Mouse (Mus musculus) spleen, postnatal 4 days (tissue): ENCODE measurements around the gene Noct.
"Not testable (repeated sequence)": the region's sequence is repeated elsewhere in the genome, so short reads cannot be mapped to it uniquely, and the experiment has no call there.

Experiments used
- DNase-seq, 2 experiments: peaks; one replicate each; pipeline ENCODE4 v3.0.0; 2022; ENCODE audit warnings: low spot score in 2 of 2

Gene Noct

DNA sequence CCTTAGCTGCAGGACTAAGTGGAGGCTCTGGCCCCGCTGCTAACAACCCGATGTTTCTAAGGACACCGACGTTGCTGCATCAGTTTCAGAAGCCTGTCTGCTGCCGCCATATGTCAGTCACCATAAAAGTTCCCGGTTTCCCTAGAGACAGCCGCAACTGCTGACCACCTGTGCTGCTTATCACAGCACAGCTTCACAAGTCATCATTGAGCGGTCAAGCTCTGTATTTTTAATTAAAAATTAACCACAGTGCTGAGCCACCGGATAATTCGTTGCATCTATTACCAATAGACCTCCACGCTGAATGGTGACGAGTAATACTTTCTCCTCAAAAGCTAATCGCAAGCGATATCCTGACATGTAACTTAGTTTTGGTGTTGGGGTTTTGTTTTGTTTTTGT, 19.4 kb upstream of the Noct start:
- no peak for DNase-seq

- DNase-seq = no peak
Measured at GRCm38 (mm10) chr3:51206521-51206920, 17.7 kb upstream of the Noct start.

GRCm38 (mm10) chr3:51208633-51209032, 15.6 kb upstream of the Noct start:
- no peak for DNase-seq

GRCm38 (mm10) chr3:51209503-51210314, 14.5 kb upstream of the Noct start:
- peak in 1 of 2 experiments; percentile 25 for DNase-seq

- no peak for DNase-seq
Measured at GRCm38 (mm10) chr3:51210485-51210884, 13.8 kb upstream of the Noct start.

- no peak for DNase-seq
Measured at GRCm38 (mm10) chr3:51213111-51213510, 11.1 kb upstream of the Noct start.

GRCm38 (mm10) chr3:51215681-51216080, 8.6 kb upstream of the Noct start:
- DNase-seq = no peak

DNA sequence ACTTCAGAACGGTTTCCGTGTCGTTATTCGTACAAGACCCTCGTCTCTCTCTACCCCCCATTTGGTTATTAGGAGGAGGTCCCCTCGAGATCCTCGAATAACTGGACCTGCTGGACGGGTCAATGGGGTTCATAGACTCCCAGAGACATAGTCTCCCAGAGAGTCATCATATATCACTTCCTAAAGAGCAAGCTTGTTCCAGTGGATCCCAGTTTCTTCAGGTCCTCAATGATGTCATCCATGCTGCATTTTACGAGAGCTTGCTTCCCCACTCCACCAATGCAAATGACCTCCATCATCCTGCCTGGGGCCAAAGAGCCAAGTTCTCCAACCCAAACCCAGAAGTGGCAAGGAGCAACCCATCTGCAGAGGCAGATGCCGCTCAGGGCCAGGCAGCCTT, 7.9 kb upstream of the Noct start:
- DNase-seq = not testable (repeated sequence)

- not testable (repeated sequence) for DNase-seq
Measured at GRCm38 (mm10) chr3:51218385-51218784, 5.9 kb upstream of the Noct start.

DNA sequence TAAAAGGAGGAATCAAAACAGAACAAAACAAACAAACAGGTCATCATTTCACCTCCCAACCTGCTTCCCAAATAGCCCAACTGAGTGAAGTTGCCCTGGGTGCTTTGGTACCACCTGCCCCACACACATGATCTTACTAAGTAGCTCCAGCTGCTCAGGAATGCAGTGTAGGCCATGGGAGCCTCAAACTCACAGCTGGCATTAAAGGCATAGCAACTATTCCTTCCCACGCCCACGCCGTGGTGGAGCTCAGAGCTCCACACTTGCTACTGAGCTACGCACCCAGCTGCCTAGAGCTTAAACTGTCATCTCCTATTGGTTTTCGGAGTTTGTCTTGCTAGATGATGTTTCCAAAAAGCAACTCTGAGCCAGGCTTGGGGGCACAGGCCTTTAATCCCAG, 5.0 kb upstream of the Noct start:
- no peak for DNase-seq

- DNase-seq = no peak
Measured at GRCm38 (mm10) chr3:51220846-51221245, 3.4 kb upstream of the Noct start.

DNA sequence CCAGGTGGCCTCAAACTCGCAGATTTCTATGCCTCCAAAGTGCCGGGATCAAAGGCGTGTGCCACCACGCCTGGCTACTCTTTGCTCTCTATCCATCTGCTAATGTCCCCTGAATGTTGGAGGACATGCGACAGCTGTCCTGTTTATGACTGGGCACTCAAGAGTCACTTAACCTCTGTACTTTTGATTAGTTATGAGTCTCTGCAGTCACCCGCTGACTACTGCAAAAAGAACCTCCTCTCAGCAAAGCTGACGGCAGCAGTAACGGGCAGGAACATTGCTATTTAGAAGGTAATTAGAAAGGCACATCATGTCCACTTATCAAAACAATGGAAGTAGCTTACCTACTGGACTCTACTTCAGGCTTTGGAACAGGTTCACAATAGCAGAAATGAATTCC, 2.4 kb upstream of the Noct start:
- no peak for DNase-seq

GRCm38 (mm10) chr3:51222302-51222701, 1.9 kb upstream of the Noct start:
- no peak for DNase-seq

DNA sequence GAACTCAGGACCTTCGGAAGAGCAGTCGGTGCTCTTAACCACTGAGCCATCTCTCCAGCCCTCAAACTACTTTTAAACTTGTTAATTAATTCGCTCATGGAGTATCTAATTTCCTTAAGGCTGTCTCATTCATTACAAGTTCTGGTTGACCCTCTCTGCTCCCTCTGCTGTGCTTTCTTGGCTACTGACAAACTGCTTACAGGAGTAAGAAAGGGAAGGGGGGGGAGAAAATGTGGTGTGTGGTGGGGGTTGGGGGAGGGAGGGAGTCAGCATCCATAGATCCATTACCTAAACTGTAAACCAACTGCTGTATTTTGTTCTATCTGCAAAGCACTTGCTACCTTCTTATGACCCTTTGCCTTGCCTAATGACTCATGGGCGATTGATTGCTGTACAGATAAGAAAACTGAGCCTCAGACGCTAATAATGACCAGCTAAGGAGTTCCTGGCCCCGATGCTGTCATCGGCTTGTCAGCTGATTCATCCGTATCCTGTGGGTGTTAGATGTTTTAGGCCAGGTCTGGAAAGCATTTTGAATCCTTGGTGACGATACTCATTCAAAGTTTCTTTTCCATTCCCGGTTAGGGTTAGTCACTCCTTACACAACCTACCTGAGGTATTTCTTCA, 1.3 kb upstream of the Noct start:
- DNase-seq = no peak

DNA sequence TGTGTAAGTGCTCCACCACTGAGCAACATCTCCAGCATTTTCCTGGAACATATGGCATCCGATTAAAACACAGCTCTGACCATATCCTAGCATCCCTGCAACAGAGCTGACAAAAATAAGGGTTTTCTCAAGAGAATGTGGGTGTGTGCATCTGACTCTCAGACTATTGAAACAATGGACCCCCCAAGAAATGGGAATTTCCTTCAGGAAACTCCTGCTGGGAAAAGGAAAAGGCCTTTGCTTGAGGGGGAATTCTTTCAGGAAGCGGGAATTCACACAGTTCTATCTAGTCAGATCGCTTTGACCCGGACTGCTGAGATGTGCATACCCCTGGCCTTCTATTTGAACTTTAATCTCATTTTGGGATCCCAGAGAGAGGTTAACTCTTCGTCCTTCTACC, 691 bp upstream of the Noct start:
- DNase-seq = no peak

GRCm38 (mm10) chr3:51225226-51225750, 1.0 kb downstream of the Noct start:
- peak in 1 of 2 experiments; percentile 48 for DNase-seq

GRCm38 (mm10) chr3:51225979-51226378, 1.7 kb downstream of the Noct start:
- DNase-seq = no peak

DNA sequence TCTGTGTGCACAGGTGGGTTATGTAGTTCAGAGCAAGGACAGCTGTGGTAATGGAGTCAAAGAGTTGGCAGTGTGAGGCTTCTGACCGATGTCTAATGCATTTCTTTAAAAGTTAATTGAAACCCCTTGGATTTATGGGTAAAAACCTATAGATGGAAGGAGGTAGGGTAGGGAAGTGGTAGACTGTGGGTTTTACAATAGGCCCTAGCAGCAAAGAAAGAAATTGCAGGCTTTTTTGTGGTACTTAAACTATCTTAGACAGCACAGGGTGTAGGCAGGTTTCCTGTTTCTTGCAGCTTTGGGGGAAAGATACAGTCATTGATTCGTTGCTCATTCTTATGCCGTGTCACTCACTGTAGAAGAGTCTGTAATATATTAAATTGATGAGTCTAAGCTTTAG, 2.4 kb downstream of the Noct start:
- DNase-seq = no peak

DNA sequence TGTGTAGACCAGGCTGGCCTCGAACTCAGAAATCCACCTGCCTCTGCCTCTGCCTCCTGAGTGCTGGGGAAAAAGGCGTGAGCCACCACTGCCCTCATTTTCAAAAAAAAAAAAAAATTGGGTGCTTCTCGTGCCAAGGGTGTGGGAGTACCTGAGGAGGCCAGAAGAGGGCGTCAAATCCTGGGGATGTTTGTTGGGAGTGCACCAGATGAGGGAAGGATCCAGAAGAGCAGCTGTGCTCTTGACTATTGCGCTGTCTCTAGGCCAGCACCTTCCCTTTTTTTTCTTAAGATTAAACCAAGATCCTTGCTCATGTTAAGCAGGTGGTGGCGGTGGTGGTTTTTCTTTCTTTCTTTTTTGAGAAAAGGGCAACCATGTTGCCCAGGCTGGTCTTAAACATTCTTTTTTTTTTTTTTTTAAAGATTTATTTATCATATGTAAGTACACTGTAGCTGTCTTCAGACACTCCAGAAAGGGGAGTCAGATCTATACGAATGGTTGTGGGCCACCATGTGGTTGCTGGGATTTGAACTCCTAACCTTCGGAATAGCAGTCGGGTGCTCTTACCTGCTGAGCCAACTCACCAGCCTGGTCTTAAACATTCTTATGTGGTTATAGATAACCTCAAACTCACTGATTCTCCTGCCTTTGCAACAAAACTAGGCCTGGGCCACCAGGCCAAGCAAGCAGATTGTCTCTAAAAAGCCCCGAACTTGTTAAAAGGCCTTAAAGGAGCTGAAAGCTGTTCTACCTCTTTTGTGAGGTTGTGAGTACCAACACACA, 4.0 kb downstream of the Noct start:
- DNase-seq = peak; percentile 87 to 91

DNA sequence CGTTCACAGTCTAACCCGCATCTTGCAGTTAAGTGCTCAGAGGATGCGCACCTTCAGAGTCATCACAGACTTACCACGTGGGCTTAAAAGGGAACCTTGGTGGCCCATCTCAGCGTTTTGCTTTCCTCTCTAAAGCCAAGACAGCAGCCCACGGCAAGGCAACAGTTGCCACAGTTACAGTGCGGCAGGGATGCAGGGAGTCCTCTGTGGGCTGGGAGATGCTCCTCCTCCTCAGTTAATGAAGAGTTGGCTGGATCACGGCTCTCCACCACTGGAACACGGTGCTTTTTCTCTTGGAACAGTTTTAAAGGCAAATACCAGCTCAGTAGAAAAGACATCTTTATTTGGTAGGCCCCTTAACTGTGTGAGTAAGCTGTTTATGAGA, 4.6 kb downstream of the Noct start:
- DNase-seq = no peak

GRCm38 (mm10) chr3:51229226-51229625, 5.0 kb downstream of the Noct start:
- DNase-seq = no peak

- peak in 1 of 2 experiments; percentile 68 for DNase-seq
Measured at GRCm38 (mm10) chr3:51230146-51230835, 6.0 kb downstream of the Noct start.
